Mouse (Mus musculus) heart, postnatal 0 days (tissue): ENCODE data around the gene Fbxl18. TPM values are rescaled to one million over a fixed set of nuclear protein-coding genes. Genes with fewer than 3 reads are reported as not detected.

ENCODE experiments used
- ATAC-seq: fragments of 200-750 bp; cut with Nextera tagmentation; 2 replicates; pipeline ENCODE4 v1.8.0; 2017; ENCODE audit warnings: low read depth, moderate number of reproducible peaks, moderate library complexity; ENCODE audit not compliant: insufficient read depth
- DNase-seq: peaks from one replicate; pipeline ENCODE4 v3.0.0-alpha.2; 2016; ENCODE audit warnings: low spot score
- H3K27ac ChIP-seq: fragments of 300-500 bp; sonication (generic); 2 replicates; pipeline ENCODE4 v1.5.1; 2014; ENCODE audit warnings: low read depth, mild to moderate bottlenecking
- H3K27me3 ChIP-seq: fragments of 300-500 bp; sonication (generic); 2 replicates; pipeline ENCODE4 v1.6.1; 2014; ENCODE audit warnings: low read length, mixed read lengths; ENCODE audit not compliant: control insufficient read depth, insufficient read depth
- H3K36me3 ChIP-seq: fragments of 300-500 bp; sonication (generic); replicated peaks from 2 replicates; pipeline ENCODE4 v1.6.1; 2014; ENCODE audit warnings: low read length, mixed read lengths; ENCODE audit not compliant: control insufficient read depth, insufficient read depth
- H3K4me1 ChIP-seq: fragments of 300-500 bp; sonication (generic); 2 replicates; pipeline ENCODE4 v1.6.1; 2014; ENCODE audit warnings: antibody characterized with exemption; ENCODE audit not compliant: control insufficient read depth, insufficient read depth
- H3K4me2 ChIP-seq: fragments of 300-500 bp; sonication (generic); 2 replicates; pipeline ENCODE4 v1.6.1; 2014; ENCODE audit warnings: low read depth, mild to moderate bottlenecking, low read length, moderate library complexity
- H3K4me3 ChIP-seq: fragments of 300-500 bp; sonication (generic); 2 replicates; pipeline ENCODE4 v1.5.1; 2014; ENCODE audit warnings: low read depth, low read length
- H3K9ac ChIP-seq: fragments of 300-500 bp; sonication (generic); replicated peaks from 2 replicates; pipeline ENCODE4 v1.6.1; 2014; ENCODE audit warnings: low read depth, low read length, mixed read lengths
- H3K9me3 ChIP-seq: fragments of 300-500 bp; sonication (generic); replicated peaks from 2 replicates; pipeline ENCODE4 v1.6.1; 2016; ENCODE audit warnings: low read length; ENCODE audit not compliant: control insufficient read depth
- CTCF ChIP-seq: IDR thresholded peaks from 2 replicates; pipeline ENCODE4 v1.5.1; 2016; ENCODE audit warnings: antibody characterized with exemption, control low read depth, low read depth
- EP300 ChIP-seq: IDR thresholded peaks from 2 replicates; pipeline ENCODE4 v1.6.1; 2016; ENCODE audit warnings: antibody characterized with exemption, low read depth
- WGBS: fragments of 180-500 bp; shearing (Covaris S2); extraction: QIAGEN DNeasy Blood & Tissue Kit; methylation state at CpG from one replicate; pipeline ENCODE4 v1.1.7; 2014; 5-methylcytosine and 5-hydroxymethylcytosine counted together
- polyA plus RNA-seq: library from polyadenylated mRNA; unstranded; fragments of >200 nt; fragmentation: Nextera tagmentation; extraction: Ambion mirVana; gene quantifications from 2 replicates; pipeline ENCODE4 v1.2.1, GENCODE M21; 2015
- total RNA-seq: library from RNA; depleted of rRNA; stranded (reverse); fragments of >200 nt; gene quantifications from 2 replicates; pipeline ENCODE4 v1.2.3, GENCODE M21; 2014; ENCODE audit warnings: low replicate concordance

Gene Fbxl18
- total and polyA plus RNA-seq, 2 experiments from 2014 or later, result 7.3 to 17.8 TPM

GRCm38 (mm10) chr5:142901846-142902505 lies 6.8 kb upstream of the Fbxl18 start:
- H3K4me2 ChIP-seq, result no peak overlapping the region
- H3K4me1 ChIP-seq, result 0 out of 2 replicates have a peak, but pooled peaks cover 6% of the 10 kb centered on the region
- H3K36me3 ChIP-seq, result peaks cover 64% of the 10 kb centered on the region
- ATAC-seq (no peak), DNase-seq (no peak)
- H3K27ac ChIP-seq, result peak overlapping the region; percentile 56
- H3K9me3 ChIP-seq, result no peaks in the 10 kb centered on the region
- H3K9ac ChIP-seq, result no peak overlapping the region
- no peaks in the 10 kb centered on the region for H3K27me3 ChIP-seq
- TF ChIP-seq CTCF (no peak), EP300 (peak; percentile 33; the same call in 1 of the 2 replicates)
- 38% methylated on average over 4 of the region's 4 CpGs for WGBS
- H3K4me3 ChIP-seq, result no peak overlapping the region

GRCm38 (mm10) chr5:142901355-142901802 lies 6.2 kb upstream of the Fbxl18 start:
- no peak for DNase-seq
- no peaks in the 10 kb centered on the region for H3K27me3 ChIP-seq
- 53% methylated on average over 7 of the region's 7 CpGs for WGBS
- no peaks in the 10 kb centered on the region for H3K9me3 ChIP-seq
- peaks cover 64% of the 10 kb centered on the region for H3K36me3 ChIP-seq
- H3K4me1 ChIP-seq, result 0 out of 2 replicates have a peak, but pooled peaks cover 5% of the 10 kb centered on the region
- no peak overlapping the region for H3K4me2 ChIP-seq
- peak overlapping the region; percentile 56; the same call in 1 of the 2 replicates for H3K27ac ChIP-seq
- H3K4me3 ChIP-seq, result no peak overlapping the region
- TF ChIP-seq EP300, result no peak
- TF ChIP-seq CTCF, result no peak
- H3K9ac ChIP-seq, result no peak overlapping the region
- ATAC-seq, result no peak

GRCm38 (mm10) chr5:142900651-142901050 lies 5.4 kb upstream of the Fbxl18 start:
- peaks cover 64% of the 10 kb centered on the region for H3K36me3 ChIP-seq

GRCm38 (mm10) chr5:142899932-142900533 lies 4.8 kb upstream of the Fbxl18 start:
- no peak overlapping the region for H3K4me3 ChIP-seq
- no peak overlapping the region for H3K27ac ChIP-seq
- no peak overlapping the region for H3K4me2 ChIP-seq
- DNase-seq (no peak), ATAC-seq (no peak)
- no peak overlapping the region for H3K9ac ChIP-seq
- no peaks in the 10 kb centered on the region for H3K27me3 ChIP-seq
- no peaks in the 10 kb centered on the region for H3K9me3 ChIP-seq
- H3K4me1 ChIP-seq, result 0 out of 2 replicates have a peak, but pooled peaks cover 11% of the 10 kb centered on the region
- TF ChIP-seq EP300 (no peak), CTCF (no peak)
- 73% methylated on average over 4 of the region's 5 CpGs for WGBS
- peaks cover 59% of the 10 kb centered on the region for H3K36me3 ChIP-seq

More at GRCm38 (mm10) chr5:142900651-142901050, 5.4 kb upstream of the Fbxl18 start:
- TF ChIP-seq EP300 (no peak), CTCF (no peak)
- DNase-seq (no peak), ATAC-seq (no peak)
- H3K27me3 ChIP-seq, result no peaks in the 10 kb centered on the region
- no peak overlapping the region for H3K27ac ChIP-seq
- WGBS, result 56% methylated on average over 7 of the region's 7 CpGs
- no peak overlapping the region for H3K4me3 ChIP-seq
- H3K4me2 ChIP-seq, result no peak overlapping the region
- H3K9me3 ChIP-seq, result no peaks in the 10 kb centered on the region
- H3K9ac ChIP-seq, result no peak overlapping the region
- H3K4me1 ChIP-seq, result 0 out of 2 replicates have a peak, but pooled peaks cover 11% of the 10 kb centered on the region

- no peak overlapping the region for H3K4me2 ChIP-seq
- DNase-seq, result no peak
- H3K9ac ChIP-seq, result no peak overlapping the region
- WGBS, result 70% methylated on average over 9 of the region's 9 CpGs
- H3K4me3 ChIP-seq, result no peak overlapping the region
- ATAC-seq, result no peak
- TF ChIP-seq EP300, result no peak
- TF ChIP-seq CTCF, result no peak
- no peak overlapping the region for H3K27ac ChIP-seq
- no peaks in the 10 kb centered on the region for H3K9me3 ChIP-seq
- H3K4me1 ChIP-seq, result peaks cover 18% of the 10 kb centered on the region; the same call in 1 of the 2 replicates
- peaks cover 50% of the 10 kb centered on the region for H3K36me3 ChIP-seq
- H3K27me3 ChIP-seq, result no peaks in the 10 kb centered on the region
Observed at GRCm38 (mm10) chr5:142899057-142899601, 3.9 kb upstream of the Fbxl18 start.
